Mouse (Mus musculus) limb, embryonic 13.5 days (tissue): ENCODE data around the gene Lef1. TPM values are rescaled to one million over a fixed set of nuclear protein-coding genes. Genes with fewer than 3 reads are reported as not detected.
A peak's percentile ranks its signal among the peaks of the same experiment; 100 is the strongest.

Source experiments
- ATAC-seq: fragments of 200-750 bp; cut with Nextera tagmentation; 2 replicates; pipeline ENCODE4 v1.8.0; 2017; ENCODE audit warnings: low read depth, moderate number of reproducible peaks, moderate TSS enrichment; ENCODE audit not compliant: low FRiP score
- H3K27ac ChIP-seq: fragments of 300-500 bp; sonication (generic); 2 replicates; pipeline ENCODE4 v1.5.1; 2015; ENCODE audit warnings: inconsistent platforms, mild to moderate bottlenecking, moderate library complexity
- H3K27me3 ChIP-seq: fragments of 300-500 bp; sonication (generic); 2 replicates; pipeline ENCODE4 v1.6.1; 2015; ENCODE audit warnings: mild to moderate bottlenecking, inconsistent platforms
- H3K36me3 ChIP-seq: fragments of 300-500 bp; sonication (generic); 2 replicates; pipeline ENCODE4 v1.6.1; 2015; ENCODE audit warnings: inconsistent platforms, mild to moderate bottlenecking, moderate library complexity
- H3K4me1 ChIP-seq: fragments of 300-500 bp; sonication (generic); 2 replicates; pipeline ENCODE4 v1.6.1; 2015; ENCODE audit warnings: inconsistent platforms
- H3K4me2 ChIP-seq: fragments of 300-500 bp; sonication (generic); replicated peaks from 2 replicates; pipeline ENCODE4 v1.6.1; 2015; ENCODE audit warnings: inconsistent platforms, mild to moderate bottlenecking, moderate library complexity
- H3K4me3 ChIP-seq: fragments of 300-500 bp; sonication (generic); 2 replicates; pipeline ENCODE4 v1.5.1; 2015; ENCODE audit warnings: moderate library complexity, mild to moderate bottlenecking, inconsistent platforms
- H3K9ac ChIP-seq: fragments of 300-500 bp; sonication (generic); 2 replicates; pipeline ENCODE4 v1.6.1; 2015; ENCODE audit warnings: mild to moderate bottlenecking, inconsistent platforms
- H3K9me3 ChIP-seq: fragments of 300-500 bp; sonication (generic); 2 replicates; pipeline ENCODE4 v1.6.1; 2016; ENCODE audit warnings: inconsistent platforms
- WGBS: fragments of 180-500 bp; shearing (Covaris S2); methylation state at CpG from one replicate; pipeline ENCODE4 v1.1.7; 2015; 5-methylcytosine and 5-hydroxymethylcytosine counted together
- polyA plus RNA-seq: library from polyadenylated mRNA; unstranded; fragments of >200 nt; fragmentation: Nextera tagmentation; extraction: Ambion mirVana; gene quantifications from 2 replicates; pipeline ENCODE4 v1.2.1, GENCODE M21; 2015

Gene Lef1
- polyA plus RNA-seq, 1 experiment from 2014 or later: 52.0 TPM

DNA sequence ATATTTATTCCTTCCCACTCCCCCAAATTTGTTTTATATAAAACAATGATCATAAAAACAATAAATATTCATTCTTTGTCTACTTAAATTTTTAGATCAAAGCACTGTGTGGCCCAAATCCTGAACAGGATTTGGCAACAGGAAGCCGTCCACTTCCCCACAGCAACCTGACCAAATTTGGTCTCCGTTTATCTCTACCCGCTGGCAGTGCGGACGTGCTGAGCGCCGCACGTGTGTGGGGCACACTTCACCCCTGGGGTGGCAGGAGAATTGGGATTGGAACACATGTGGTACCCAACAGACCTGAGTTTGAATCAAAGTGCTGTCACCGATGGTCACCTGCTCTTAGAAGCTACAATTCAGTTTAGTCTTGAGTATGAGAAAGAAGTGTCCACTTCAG, 24.3 kb upstream of the Lef1 start:
- Histone ChIP-seq H3K4me2 (no peak overlapping the region), H3K27me3 (peaks cover 31% of the 10 kb centered on the region), H3K4me1 (peaks cover 6% of the 10 kb centered on the region; the same call in 1 of the 2 replicates), H3K9ac (no peak overlapping the region), H3K27ac (no peak overlapping the region), H3K4me3 (no peak overlapping the region), H3K36me3 (no peaks in the 10 kb centered on the region), H3K9me3 (no peaks in the 10 kb centered on the region)
- no peak for ATAC-seq
- 77% methylated on average over 9 of the region's 9 CpGs for WGBS

GRCm38 (mm10) chr3:131089721-131090120, 20.6 kb upstream of the Lef1 start:
- Histone ChIP-seq H3K9ac (no peak overlapping the region), H3K27me3 (peaks cover 22% of the 10 kb centered on the region), H3K4me2 (no peak overlapping the region), H3K4me3 (no peak overlapping the region), H3K9me3 (no peaks in the 10 kb centered on the region), H3K36me3 (no peaks in the 10 kb centered on the region), H3K4me1 (peaks cover 10% of the 10 kb centered on the region; the same call in 1 of the 2 replicates), H3K27ac (no peak overlapping the region)
- ATAC-seq: no peak
- 37% methylated on average over 3 of the region's 3 CpGs for WGBS

DNA sequence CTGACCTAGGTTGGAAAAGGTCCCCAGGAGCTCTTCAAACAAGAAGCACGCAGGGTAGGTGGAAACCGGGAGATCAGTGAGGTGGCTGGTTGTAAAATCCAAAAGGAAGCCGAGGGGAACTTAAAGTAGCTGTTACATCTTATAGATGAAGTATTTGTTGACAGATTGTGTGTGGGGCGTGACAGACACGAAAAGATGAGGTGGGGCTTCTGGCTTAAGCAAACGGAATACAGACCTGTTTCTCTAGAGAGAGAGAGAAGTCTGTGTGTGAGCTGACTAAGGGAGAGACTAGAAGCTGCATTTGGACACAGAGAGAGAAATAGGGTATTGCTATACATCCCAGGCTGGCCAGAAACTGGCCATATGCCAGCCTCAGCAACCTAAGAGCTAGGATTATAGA, 18.2 kb upstream of the Lef1 start:
- H3K9me3 ChIP-seq: no peaks in the 10 kb centered on the region
- ATAC-seq: no peak
- no peak overlapping the region for H3K4me3 ChIP-seq
- 0 out of 2 replicates have a peak, but pooled peaks cover 5% of the 10 kb centered on the region for H3K4me1 ChIP-seq
- H3K27ac ChIP-seq: no peak overlapping the region
- H3K36me3 ChIP-seq: no peaks in the 10 kb centered on the region
- peaks cover 4% of the 10 kb centered on the region; the same call in 1 of the 2 replicates for H3K27me3 ChIP-seq
- WGBS: 17% methylated on average over 6 of the region's 6 CpGs
- no peak overlapping the region for H3K4me2 ChIP-seq
- no peak overlapping the region for H3K9ac ChIP-seq

DNA sequence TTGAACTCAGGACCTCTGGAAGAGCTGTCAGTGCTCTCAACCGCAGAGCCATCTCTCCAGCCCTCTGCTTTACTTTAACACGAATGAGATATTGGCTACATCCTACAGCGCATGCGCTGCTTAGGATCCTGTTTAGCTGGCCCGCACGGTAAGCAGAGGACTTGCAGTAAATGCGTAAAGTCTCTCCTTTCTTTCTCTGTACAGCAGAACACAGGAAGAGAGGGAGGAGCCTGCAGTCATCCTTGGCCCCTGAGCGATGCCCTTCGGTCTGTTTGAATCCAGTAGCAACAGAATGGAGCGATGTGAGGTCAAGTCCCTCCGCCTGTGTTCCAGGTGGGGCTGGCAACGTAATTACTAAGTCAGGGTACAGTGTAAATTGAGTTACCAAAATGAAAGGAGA, 16.5 kb upstream of the Lef1 start:
- Histone ChIP-seq H3K4me2 (peak overlapping the region; percentile 35), H3K36me3 (no peaks in the 10 kb centered on the region), H3K27me3 (no peaks in the 10 kb centered on the region), H3K9ac (no peak overlapping the region), H3K4me1 (0 out of 2 replicates have a peak, but pooled peaks cover 5% of the 10 kb centered on the region), H3K4me3 (peak overlapping the region; percentile 18; the same call in 1 of the 2 replicates), H3K27ac (no peak overlapping the region), H3K9me3 (no peaks in the 10 kb centered on the region)
- 41% methylated on average over 12 of the region's 12 CpGs for WGBS
- no peak for ATAC-seq

- H3K9ac ChIP-seq: no peak overlapping the region
- H3K27me3 ChIP-seq: no peaks in the 10 kb centered on the region
- H3K4me1 ChIP-seq: 0 out of 2 replicates have a peak, but pooled peaks cover 5% of the 10 kb centered on the region
- no peak overlapping the region for H3K27ac ChIP-seq
- ATAC-seq: no peak
- H3K4me3 ChIP-seq: no peak overlapping the region
- no peaks in the 10 kb centered on the region for H3K9me3 ChIP-seq
- no peaks in the 10 kb centered on the region for H3K36me3 ChIP-seq
- 88% methylated on average over 4 of the region's 4 CpGs for WGBS
- H3K4me2 ChIP-seq: no peak overlapping the region
Measured at GRCm38 (mm10) chr3:131096105-131096504, 14.2 kb upstream of the Lef1 start.

- Histone ChIP-seq H3K9me3 (no peaks in the 10 kb centered on the region), H3K4me2 (peak overlapping the region; percentile 12), H3K27me3 (peaks cover 40% of the 10 kb centered on the region), H3K36me3 (no peaks in the 10 kb centered on the region), H3K4me1 (peaks cover 35% of the 10 kb centered on the region), H3K4me3 (no peak overlapping the region), H3K27ac (no peak overlapping the region), H3K9ac (no peak overlapping the region)
- 17% methylated on average over 13 of the region's 13 CpGs for WGBS
- no peak for ATAC-seq
Measured at GRCm38 (mm10) chr3:131102191-131102774, 8.0 kb upstream of the Lef1 start.

GRCm38 (mm10) chr3:131105362-131105761, 4.9 kb upstream of the Lef1 start:
- H3K27ac ChIP-seq: no peak overlapping the region

GRCm38 (mm10) chr3:131105940-131106401, 4.3 kb upstream of the Lef1 start:
- ATAC-seq: peak; percentile 66
- H3K4me1 ChIP-seq: peaks cover 55% of the 10 kb centered on the region
- peaks cover 65% of the 10 kb centered on the region for H3K27me3 ChIP-seq
- H3K9ac ChIP-seq: peak overlapping the region; percentile 63
- WGBS: under 1% methylated on average over 36 of the region's 36 CpGs
- no peaks in the 10 kb centered on the region for H3K9me3 ChIP-seq
- H3K27ac ChIP-seq: peak overlapping the region; percentile 28; the same call in 1 of the 2 replicates
- H3K36me3 ChIP-seq: no peaks in the 10 kb centered on the region
- peak overlapping the region; percentile 46 for H3K4me3 ChIP-seq
- peak overlapping the region; percentile 83 for H3K4me2 ChIP-seq

More at GRCm38 (mm10) chr3:131105362-131105761, 4.9 kb upstream of the Lef1 start:
- Histone ChIP-seq H3K27me3 (peaks cover 65% of the 10 kb centered on the region), H3K4me1 (peaks cover 55% of the 10 kb centered on the region), H3K4me3 (peak overlapping the region; percentile 46), H3K9ac (no peak overlapping the region), H3K36me3 (no peaks in the 10 kb centered on the region), H3K9me3 (no peaks in the 10 kb centered on the region), H3K4me2 (peak overlapping the region; percentile 83)
- no peak for ATAC-seq
- 33% methylated on average over 8 of the region's 8 CpGs for WGBS

DNA sequence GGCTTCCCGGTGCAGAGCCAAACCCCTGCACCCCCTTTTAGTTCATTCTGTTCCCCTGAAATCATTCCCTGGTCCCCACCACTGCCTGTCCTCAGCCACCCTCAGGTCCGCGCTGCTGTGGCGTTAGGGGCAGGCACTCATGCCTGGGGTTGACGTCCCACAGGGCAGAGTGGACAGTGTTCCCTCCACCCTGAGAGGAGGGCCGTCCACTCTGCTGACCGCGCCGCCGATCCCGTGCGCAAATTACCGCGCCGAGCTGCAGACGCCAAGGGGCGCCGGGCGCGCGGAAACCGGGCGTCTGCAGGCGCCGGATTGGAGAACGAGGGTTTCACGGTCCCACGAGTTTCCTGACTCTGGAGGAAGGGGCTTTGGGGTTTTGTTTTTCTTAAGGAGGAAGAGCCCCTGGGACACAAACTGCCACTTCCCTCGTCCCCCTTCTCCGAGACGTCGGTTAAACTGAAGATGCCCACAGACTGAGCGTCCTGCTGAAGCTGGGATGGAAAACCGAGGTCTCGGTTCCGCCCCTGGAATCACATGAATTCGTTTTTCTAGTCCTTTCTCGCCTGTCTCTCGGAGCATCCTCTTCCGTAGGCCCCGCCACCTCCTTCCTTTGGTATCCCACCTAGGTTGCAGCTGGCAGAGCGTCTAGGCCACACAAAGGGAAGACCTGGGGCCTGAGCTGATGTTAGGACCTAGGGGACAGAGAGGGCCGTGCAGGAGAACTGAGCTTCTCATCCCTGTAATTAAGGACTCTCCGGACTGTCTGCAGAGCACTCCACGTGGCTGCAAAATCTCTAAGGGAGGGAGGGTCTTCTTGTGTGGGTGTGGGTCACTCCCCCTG, 3.6 kb upstream of the Lef1 start:
- ATAC-seq: peak; percentile 1; the same call in 1 of the 2 replicates
- H3K27ac ChIP-seq: peak overlapping the region; percentile 28; the same call in 1 of the 2 replicates
- peaks cover 55% of the 10 kb centered on the region for H3K4me1 ChIP-seq
- no peaks in the 10 kb centered on the region for H3K9me3 ChIP-seq
- peak overlapping the region; percentile 83 for H3K4me2 ChIP-seq
- WGBS: 2% methylated on average over 45 of the region's 45 CpGs
- H3K9ac ChIP-seq: peak overlapping the region; percentile 63
- H3K36me3 ChIP-seq: no peaks in the 10 kb centered on the region
- H3K4me3 ChIP-seq: peak overlapping the region; percentile 46
- peaks cover 65% of the 10 kb centered on the region for H3K27me3 ChIP-seq

- Histone ChIP-seq H3K27me3 (peaks cover 65% of the 10 kb centered on the region), H3K4me1 (peaks cover 50% of the 10 kb centered on the region), H3K9me3 (no peaks in the 10 kb centered on the region), H3K4me2 (peak overlapping the region; percentile 83), H3K4me3 (peak overlapping the region; percentile 46), H3K36me3 (no peaks in the 10 kb centered on the region), H3K27ac (no peak overlapping the region), H3K9ac (peak overlapping the region; percentile 63; the same call in 1 of the 2 replicates)
- ATAC-seq: no peak
- 1% methylated on average over 34 of the region's 34 CpGs for WGBS
Measured at GRCm38 (mm10) chr3:131107301-131108093, 2.8 kb upstream of the Lef1 start.

GRCm38 (mm10) chr3:131108094-131108653, 2.1 kb upstream of the Lef1 start:
- ATAC-seq: no peak
- H3K4me2 ChIP-seq: peak overlapping the region; percentile 83
- no peaks in the 10 kb centered on the region for H3K9me3 ChIP-seq
- H3K27ac ChIP-seq: no peak overlapping the region
- WGBS: 4% methylated on average over 9 of the region's 9 CpGs
- peak overlapping the region; percentile 46; the same call in 1 of the 2 replicates for H3K4me3 ChIP-seq
- H3K36me3 ChIP-seq: no peaks in the 10 kb centered on the region
- peaks cover 50% of the 10 kb centered on the region for H3K4me1 ChIP-seq
- H3K9ac ChIP-seq: no peak overlapping the region
- peaks cover 61% of the 10 kb centered on the region for H3K27me3 ChIP-seq
